Mouse (Mus musculus): ENCODE data around the gene Fam222b. TPM values are rescaled to one million over a fixed set of nuclear protein-coding genes. Genes with fewer than 3 reads are reported as not detected.
A peak's percentile ranks its signal among the peaks of the same experiment; 100 is the strongest.

The Fam222b gene
- polyA plus RNA-seq, 1 experiment from 2014 or later, result 18.6 TPM

- TF ChIP-seq CTCF (IDR thresholded peaks at IDR 0.05), result no peak
- DNase-seq (ENCODE audit: low read depth, low spot score), result peak; percentile 71
- CTCF ChIA-PET, result interaction anchor here (1.0 to 2.4 kb wide), 3 partner anchors 10 to 36 kb away, joined by 3 to 6 read pairs (median 3); no protein-coding TSS in a partner anchor
- ATAC-seq, result peak; percentile 100
- POLR2A ChIA-PET, result interaction anchor here (0.6 to 0.8 kb wide), 2 partner anchors 26 to 65 kb away, joined by 3 to 5 read pairs; no protein-coding TSS in a partner anchor
- in situ Hi-C loops (cut with MboI; ENCODE audit: low pct_unique_long_range_greater_than_20kb), result no loop called here
- no peaks in the 10 kb centered on the region for H3K27me3 ChIP-seq
Observed at GRCm38 (mm10) chr11:78115367-78116145, 21.1 kb downstream of the Fam222b start.

GRCm38 (mm10) chr11:78116146-78116410 is 21.6 kb downstream of the Fam222b start:
- in situ Hi-C loops (cut with MboI; ENCODE audit: low pct_unique_long_range_greater_than_20kb), result no loop called here
- CTCF ChIA-PET, result interaction anchor here (1.0 to 2.4 kb wide), 3 partner anchors 9 to 55 kb away, joined by 3 to 6 read pairs (median 3); no protein-coding TSS in a partner anchor
- no peaks in the 10 kb centered on the region for H3K27me3 ChIP-seq
- TF ChIP-seq CTCF (IDR thresholded peaks at IDR 0.05), result no peak
- DNase-seq (ENCODE audit: low read depth, low spot score), result no peak
- no peak for ATAC-seq
- POLR2A ChIA-PET, result no interaction called here

GRCm38 (mm10) chr11:78118467-78118866 is 24.0 kb downstream of the Fam222b start:
- CTCF ChIA-PET, result interaction anchor here (0.6 kb wide), 1 partner anchor 34 kb away, joined by 3 read pairs; no protein-coding TSS in a partner anchor

DNA sequence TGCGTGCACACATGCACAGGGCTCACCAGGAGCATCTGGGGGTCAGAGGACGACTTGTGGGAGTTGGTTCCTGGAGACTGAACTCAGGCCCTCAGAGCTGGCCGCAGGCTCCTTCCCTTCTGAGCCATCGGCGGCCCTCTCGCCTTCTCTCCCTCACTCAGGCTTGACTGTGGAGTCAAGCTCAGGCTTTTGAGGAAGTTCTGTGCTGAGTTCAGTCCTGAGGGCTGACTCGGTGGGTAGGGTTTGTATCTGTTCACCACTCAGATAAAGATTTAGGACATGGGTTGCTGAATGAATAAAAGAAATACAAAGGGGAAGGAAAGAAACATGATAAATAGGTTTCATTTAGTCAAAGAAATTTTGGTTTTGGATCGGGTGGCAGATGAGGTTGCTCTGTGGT is 25.4 kb downstream of the Fam222b start:
- no peak for ATAC-seq
- DNase-seq (ENCODE audit: low read depth, low spot score), result no peak
- POLR2A ChIA-PET, result interaction anchor here (0.6 kb wide), 1 partner anchor 24 kb away, joined by 4 read pairs; no protein-coding TSS in a partner anchor
- CTCF ChIA-PET, result interaction anchor here (1.1 kb wide), 1 partner anchor 9 kb away, joined by 3 read pairs; no protein-coding TSS in a partner anchor
- in situ Hi-C loops (cut with MboI; ENCODE audit: low pct_unique_long_range_greater_than_20kb), result no loop called here
- no peak for TF ChIP-seq CTCF (IDR thresholded peaks at IDR 0.05)
- H3K27me3 ChIP-seq, result no peaks in the 10 kb centered on the region

More at GRCm38 (mm10) chr11:78118467-78118866, 24.0 kb downstream of the Fam222b start:
- no peak for TF ChIP-seq CTCF (IDR thresholded peaks at IDR 0.05)
- POLR2A ChIA-PET, result no interaction called here
- ATAC-seq, result no peak
- no peak for DNase-seq (ENCODE audit: low read depth, low spot score)
- H3K27me3 ChIP-seq, result no peaks in the 10 kb centered on the region
- in situ Hi-C loops (cut with MboI; ENCODE audit: low pct_unique_long_range_greater_than_20kb), result no loop called here

- CTCF ChIA-PET, result interaction anchor here (1.2 to 1.4 kb wide), 3 partner anchors 9 to 31 kb away, joined by 3 read pairs; no protein-coding TSS in a partner anchor
- ATAC-seq, result no peak
- in situ Hi-C loops (cut with MboI; ENCODE audit: low pct_unique_long_range_greater_than_20kb), result no loop called here
Observed at GRCm38 (mm10) chr11:78121176-78121575, 26.7 kb downstream of the Fam222b start.

GRCm38 (mm10) chr11:78122815-78123214 is 28.4 kb downstream of the Fam222b start:
- DNase-seq (ENCODE audit: low read depth, low spot score) (no peak), ATAC-seq (no peak)
- POLR2A ChIA-PET, result no interaction called here
- CTCF ChIA-PET, result interaction anchor here (1.5 kb wide), 2 partner anchors 23 to 36 kb away, joined by 3 to 5 read pairs; no protein-coding TSS in a partner anchor
- no peak for TF ChIP-seq CTCF (IDR thresholded peaks at IDR 0.05)
- H3K27me3 ChIP-seq, result no peaks in the 10 kb centered on the region
- in situ Hi-C loops (cut with MboI; ENCODE audit: low pct_unique_long_range_greater_than_20kb), result no loop called here

More at GRCm38 (mm10) chr11:78121176-78121575, 26.7 kb downstream of the Fam222b start:
- no peaks in the 10 kb centered on the region for H3K27me3 ChIP-seq
- POLR2A ChIA-PET, result no interaction called here
- DNase-seq (ENCODE audit: low read depth, low spot score), result peak; percentile 71
- TF ChIP-seq CTCF (IDR thresholded peaks at IDR 0.05), result no peak

GRCm38 (mm10) chr11:78123782-78124181 is 29.3 kb downstream of the Fam222b start:
- no peaks in the 10 kb centered on the region for H3K27me3 ChIP-seq
- in situ Hi-C loops (cut with MboI; ENCODE audit: low pct_unique_long_range_greater_than_20kb), result no loop called here
- TF ChIP-seq CTCF (IDR thresholded peaks at IDR 0.05), result no peak
- POLR2A ChIA-PET, result no interaction called here
- ATAC-seq, result no peak
- CTCF ChIA-PET, result interaction anchor here (1.0 to 1.5 kb wide), 3 partner anchors 10 to 35 kb away, joined by 3 to 7 read pairs (median 5); no protein-coding TSS in a partner anchor
- no peak for DNase-seq (ENCODE audit: low read depth, low spot score)

DNA sequence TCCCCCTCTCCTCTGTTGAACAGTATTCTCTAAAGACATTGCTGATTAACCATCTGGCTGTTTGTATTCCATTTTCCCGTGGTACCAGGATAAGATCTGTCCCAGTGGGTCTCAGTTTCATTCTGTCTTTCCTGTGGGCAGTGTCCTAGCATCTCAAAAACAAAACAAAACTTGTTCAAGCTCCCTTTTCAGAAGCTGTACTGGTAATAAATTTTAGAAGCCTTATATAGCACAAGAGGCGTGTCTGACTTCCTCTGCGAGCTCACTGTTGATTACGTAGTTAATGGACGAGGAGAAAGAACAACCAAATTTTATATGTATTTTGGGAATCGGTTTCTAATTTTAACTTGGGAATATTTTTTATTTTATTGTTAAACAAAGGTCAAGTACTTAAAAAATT is 31.2 kb downstream of the Fam222b start:
- DNase-seq (ENCODE audit: low read depth, low spot score) (no peak), ATAC-seq (no peak)
- ChIA-PET POLR2A (interaction anchor here (1.5 kb wide), 1 partner anchor 18 kb away, joined by 3 read pairs; no protein-coding TSS in a partner anchor), CTCF (interaction anchor here (1.0 to 1.7 kb wide), 5 partner anchors 8 to 29 kb away, joined by 3 to 6 read pairs (median 4); no protein-coding TSS in a partner anchor)
- in situ Hi-C loops (cut with MboI; ENCODE audit: low pct_unique_long_range_greater_than_20kb), result no loop called here
- TF ChIP-seq CTCF (IDR thresholded peaks at IDR 0.05), result no peak
- H3K27me3 ChIP-seq, result no peaks in the 10 kb centered on the region

DNA sequence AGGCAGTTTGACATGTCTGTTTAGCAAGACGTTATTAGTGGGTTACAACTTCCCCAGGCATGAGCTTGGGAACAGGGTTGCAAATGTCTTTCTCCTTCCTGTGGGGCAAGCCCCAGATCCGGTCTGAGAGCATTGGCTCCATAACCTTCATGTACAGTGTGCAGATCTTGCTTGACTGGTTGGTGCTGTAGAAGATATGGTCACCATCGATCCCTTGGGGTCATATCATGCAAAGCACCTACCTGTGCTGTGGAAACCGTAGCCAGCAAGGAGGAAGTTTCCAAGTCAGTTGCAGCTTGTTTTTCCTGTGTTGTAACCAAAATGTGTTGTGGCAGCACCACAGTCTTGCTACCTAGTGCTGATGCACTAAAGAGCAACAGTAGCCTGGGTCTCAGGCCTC is 32.3 kb downstream of the Fam222b start:
- ATAC-seq (no peak), DNase-seq (ENCODE audit: low read depth, low spot score) (no peak)
- ChIA-PET CTCF (interaction anchor here (1.1 kb wide), 1 partner anchor 30 kb away, joined by 3 read pairs; no protein-coding TSS in a partner anchor), POLR2A (no interaction called here)
- H3K27me3 ChIP-seq, result no peaks in the 10 kb centered on the region
- in situ Hi-C loops (cut with MboI; ENCODE audit: low pct_unique_long_range_greater_than_20kb), result no loop called here
- no peak for TF ChIP-seq CTCF (IDR thresholded peaks at IDR 0.05)

DNA sequence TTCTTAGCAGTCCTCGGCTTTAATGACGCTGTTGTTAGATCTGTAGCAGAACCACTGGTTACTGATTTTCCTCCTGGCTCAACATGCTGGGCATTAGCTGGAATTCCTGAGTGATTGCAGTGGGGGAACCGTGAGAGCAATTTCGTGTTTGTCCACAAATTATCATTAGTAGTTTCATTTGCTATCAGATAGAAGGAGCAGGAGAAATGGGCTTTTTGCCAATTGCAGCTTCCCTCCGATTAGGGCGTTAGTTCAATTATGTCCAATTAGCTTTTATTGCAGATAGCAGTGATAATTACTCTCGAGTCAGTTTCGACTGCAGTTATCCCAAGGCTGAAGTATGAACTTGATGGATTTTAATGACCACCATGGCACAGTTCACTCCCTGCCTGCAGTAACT is 35.0 kb downstream of the Fam222b start:
- H3K27me3 ChIP-seq, result no peaks in the 10 kb centered on the region
- DNase-seq (ENCODE audit: low read depth, low spot score), result no peak
- in situ Hi-C loops (cut with MboI; ENCODE audit: low pct_unique_long_range_greater_than_20kb), result no loop called here
- ATAC-seq, result no peak
- ChIA-PET POLR2A (no interaction called here), CTCF (interaction anchor here (1.5 kb wide), 1 partner anchor 8 kb away, joined by 3 read pairs; no protein-coding TSS in a partner anchor)
- TF ChIP-seq CTCF (IDR thresholded peaks at IDR 0.05), result no peak

GRCm38 (mm10) chr11:78133915-78134314 is 39.5 kb downstream of the Fam222b start:
- TF ChIP-seq CTCF (IDR thresholded peaks at IDR 0.05), result no peak
- POLR2A ChIA-PET, result interaction anchor here (1.0 kb wide), 1 partner anchor 10 kb away, joined by 3 read pairs; no protein-coding TSS in a partner anchor
- CTCF ChIA-PET, result interaction anchor here (0.7 to 2.0 kb wide), 4 partner anchors 9 to 16 kb away, joined by 3 to 8 read pairs (median 6); no protein-coding TSS in a partner anchor
- in situ Hi-C loops (cut with MboI; ENCODE audit: low pct_unique_long_range_greater_than_20kb), result no loop called here
- DNase-seq (ENCODE audit: low read depth, low spot score) (no peak), ATAC-seq (no peak)
- no peaks in the 10 kb centered on the region for H3K27me3 ChIP-seq

Measured in Patski (cell line).